Mouse (Mus musculus) testis, adult 2 months (tissue): ENCODE measurements around the gene Trmt10a.

Source experiments
- CTCF ChIP-seq: fragments of 200-500 bp; IDR thresholded peaks from 2 replicates; pipeline ENCODE4 v1.5.1; 2012; ENCODE audit warnings: low read depth, mild to moderate bottlenecking, inconsistent platforms, low read length, moderate library complexity; ENCODE audit not compliant: control insufficient read depth, insufficient read depth, insufficient replicate concordance
- POLR2A ChIP-seq: fragments of 200-500 bp; IDR thresholded peaks from 2 replicates; pipeline ENCODE4 v1.6.1; 2012; ENCODE audit warnings: low read depth, mild to moderate bottlenecking, inconsistent platforms, low read length, moderate library complexity; ENCODE audit not compliant: control insufficient read depth

DNA sequence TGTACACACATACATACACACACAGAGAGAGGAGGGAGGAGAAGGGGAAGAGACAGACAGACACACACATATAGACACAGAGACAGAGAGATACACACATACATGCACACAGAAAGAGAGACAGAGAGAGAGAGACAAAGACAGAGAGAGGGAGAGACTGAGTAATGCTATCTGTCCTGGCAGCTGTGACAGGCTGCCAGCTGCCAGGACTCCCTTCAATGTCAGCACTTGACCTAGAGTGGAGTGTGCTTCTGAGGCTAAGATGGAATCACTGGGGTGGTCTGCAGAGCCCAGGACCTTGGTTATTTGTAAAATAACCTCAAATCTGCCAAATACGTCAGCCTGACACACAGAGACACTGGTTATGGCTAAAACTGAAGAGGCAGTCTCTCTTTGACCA, 45.5 kb upstream of the Trmt10a start:
- TF ChIP-seq POLR2A: no peak
- no peak for TF ChIP-seq CTCF
